Mouse (Mus musculus) hindbrain, postnatal 0 days (tissue): ENCODE data around the gene Cldn10. TPM values are rescaled to one million over a fixed set of nuclear protein-coding genes. Genes with fewer than 3 reads are reported as not detected.

ENCODE experiments used
- ATAC-seq: fragments of 200-750 bp; cut with Nextera tagmentation; 2 replicates; pipeline ENCODE4 v1.8.0; 2017; ENCODE audit warnings: mild to moderate bottlenecking, moderate TSS enrichment, moderate library complexity
- DNase-seq: peaks from one replicate; pipeline ENCODE4 v3.0.0-alpha.2; 2015; ENCODE audit warnings: low spot score
- H3K27ac ChIP-seq: fragments of 300-500 bp; sonication (generic); 2 replicates; pipeline ENCODE4 v1.5.1; 2014; ENCODE audit warnings: mild to moderate bottlenecking
- H3K27me3 ChIP-seq: fragments of 300-500 bp; sonication (generic); 2 replicates; pipeline ENCODE4 v1.6.1; 2014; ENCODE audit warnings: low read length, mixed read lengths; ENCODE audit not compliant: insufficient read depth
- H3K36me3 ChIP-seq: fragments of 300-500 bp; sonication (generic); 2 replicates; pipeline ENCODE4 v1.6.1; 2014; ENCODE audit warnings: low read length, mixed read lengths; ENCODE audit not compliant: insufficient read depth
- H3K4me1 ChIP-seq: fragments of 300-500 bp; sonication (generic); 2 replicates; pipeline ENCODE4 v1.6.1; 2014; ENCODE audit warnings: antibody characterized with exemption, low read length, mixed read lengths; ENCODE audit not compliant: insufficient read depth
- H3K4me2 ChIP-seq: fragments of 300-500 bp; sonication (generic); 2 replicates; pipeline ENCODE4 v1.6.1; 2014; ENCODE audit warnings: low read depth, mild to moderate bottlenecking, low read length, moderate library complexity, mixed read lengths
- H3K4me3 ChIP-seq: fragments of 300-500 bp; sonication (generic); 2 replicates; pipeline ENCODE4 v1.5.1; 2014; ENCODE audit warnings: low read length
- H3K9ac ChIP-seq: fragments of 300-500 bp; sonication (generic); replicated peaks from 2 replicates; pipeline ENCODE4 v1.6.1; 2014; ENCODE audit warnings: mild to moderate bottlenecking, low read length, moderate library complexity, mixed read lengths
- H3K9me3 ChIP-seq: fragments of 300-500 bp; sonication (generic); 2 replicates; pipeline ENCODE4 v1.6.1; 2016; ENCODE audit warnings: low read length, mixed read lengths
- CTCF ChIP-seq: IDR thresholded peaks from 2 replicates; pipeline ENCODE4 v1.5.1; 2016; ENCODE audit warnings: antibody characterized with exemption, control low read depth, low read depth
- WGBS: fragments of 180-500 bp; shearing (Covaris S2); extraction: QIAGEN DNeasy Blood & Tissue Kit; methylation state at CpG from one replicate; pipeline ENCODE4 v1.1.7; 2014; 5-methylcytosine and 5-hydroxymethylcytosine counted together
- polyA plus RNA-seq: library from polyadenylated mRNA; unstranded; fragments of >200 nt; fragmentation: Nextera tagmentation; extraction: Ambion mirVana; gene quantifications from 2 replicates; pipeline ENCODE4 v1.2.1, GENCODE M21; 2015
- total RNA-seq: library from RNA; depleted of rRNA; stranded (reverse); fragments of >200 nt; gene quantifications from 2 replicates; pipeline ENCODE4 v1.2.3, GENCODE M21; 2014

Gene Cldn10
- total and polyA plus RNA-seq, 2 experiments from 2014 or later, result 10.0 to 27.4 TPM

DNA sequence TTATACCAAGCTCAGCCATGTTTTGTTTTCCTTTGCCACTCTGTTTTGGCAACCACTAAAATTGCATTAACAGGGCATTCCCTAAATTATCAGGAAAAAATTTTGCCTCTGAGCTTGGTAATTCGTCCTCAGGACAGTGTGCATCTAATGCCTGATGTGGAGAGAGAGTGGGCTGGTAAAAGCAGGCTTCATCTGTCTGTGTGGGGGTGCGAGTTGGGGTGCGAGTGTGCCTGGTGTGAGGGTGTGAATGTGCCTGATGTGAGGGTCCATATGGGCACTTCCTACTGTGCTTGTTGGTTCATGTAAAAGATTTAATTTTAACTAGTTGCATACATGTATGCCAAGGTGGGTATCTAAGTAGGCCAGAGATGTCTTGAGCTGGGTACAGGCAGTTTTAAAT is 115.7 kb downstream of the Cldn10 start:
- H3K4me2 ChIP-seq, result no peak overlapping the region
- H3K9me3 ChIP-seq, result no peaks in the 10 kb centered on the region
- ATAC-seq (no peak), DNase-seq (no peak)
- no peak overlapping the region for H3K9ac ChIP-seq
- WGBS, result 75% methylated on average over 3 of the region's 3 CpGs
- H3K4me1 ChIP-seq, result no peaks in the 10 kb centered on the region
- H3K36me3 ChIP-seq, result peaks cover 56% of the 10 kb centered on the region
- H3K27me3 ChIP-seq, result no peaks in the 10 kb centered on the region
- no peak for TF ChIP-seq CTCF
- no peak overlapping the region for H3K4me3 ChIP-seq
- no peak overlapping the region for H3K27ac ChIP-seq

DNA sequence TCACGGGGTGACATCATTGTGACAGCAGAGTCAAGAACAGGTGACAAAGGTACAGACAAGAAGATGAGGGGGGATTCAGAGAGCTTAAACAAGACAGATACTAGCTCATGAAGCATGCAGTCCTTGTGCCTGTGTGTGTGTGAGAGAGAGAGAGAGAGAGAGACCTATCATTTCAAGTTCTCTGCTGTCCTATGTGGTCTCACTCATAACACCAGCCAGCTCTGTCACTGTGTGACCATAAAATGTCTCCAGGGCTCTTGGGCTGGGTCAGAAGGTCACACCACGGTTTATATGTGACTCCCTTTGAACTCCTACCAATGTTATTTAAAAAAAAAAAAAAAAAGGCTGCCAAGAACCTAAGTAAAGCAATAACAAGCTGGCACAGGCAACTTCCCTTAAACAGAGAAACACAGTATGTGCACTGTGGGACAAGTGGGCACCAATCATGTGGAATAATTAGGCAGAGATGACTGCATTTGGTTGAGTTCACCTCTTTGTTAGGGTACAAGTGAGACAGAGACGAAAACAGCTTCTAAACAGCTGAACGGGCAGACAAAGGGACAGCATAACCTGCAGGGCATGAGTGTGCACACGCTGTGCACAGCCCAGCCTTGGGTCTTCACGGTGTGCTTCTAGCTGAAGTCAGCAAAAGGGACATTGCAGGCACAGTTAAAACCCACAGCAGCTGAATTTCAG is 116.3 kb downstream of the Cldn10 start:
- Histone ChIP-seq H3K9me3 (no peaks in the 10 kb centered on the region), H3K4me3 (no peak overlapping the region), H3K36me3 (peaks cover 58% of the 10 kb centered on the region), H3K27me3 (no peaks in the 10 kb centered on the region), H3K9ac (no peak overlapping the region), H3K4me1 (no peaks in the 10 kb centered on the region), H3K4me2 (no peak overlapping the region), H3K27ac (no peak overlapping the region; the same call in 1 of the 2 replicates)
- ATAC-seq (peak; percentile 36; the same call in 1 of the 2 replicates), DNase-seq (peak; percentile 26)
- TF ChIP-seq CTCF, result no peak
- WGBS, result 20% methylated on average over 6 of the region's 6 CpGs

DNA sequence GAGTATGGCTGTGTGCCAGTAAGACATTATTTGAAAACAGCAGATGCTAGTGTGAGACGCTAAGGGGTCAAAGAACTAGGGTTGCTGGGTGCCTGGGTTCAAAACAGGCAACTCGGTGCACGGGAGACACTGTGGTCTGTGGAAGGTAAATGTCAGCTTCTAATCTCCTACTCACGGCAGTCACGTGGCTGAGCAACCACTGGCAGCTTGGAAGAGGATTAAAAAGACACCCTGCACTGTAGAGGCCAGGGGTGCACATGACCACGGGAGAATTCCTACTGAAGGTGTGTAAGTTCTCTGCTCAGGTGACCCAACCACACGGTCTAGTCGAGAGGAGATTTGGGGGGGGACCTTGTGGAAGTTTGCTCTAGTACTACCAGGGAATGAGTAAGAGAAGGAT is 119.9 kb downstream of the Cldn10 start:
- Histone ChIP-seq H3K27ac (no peak overlapping the region), H3K9me3 (no peaks in the 10 kb centered on the region), H3K9ac (no peak overlapping the region), H3K36me3 (peaks cover 46% of the 10 kb centered on the region), H3K4me1 (no peaks in the 10 kb centered on the region), H3K4me3 (no peak overlapping the region), H3K27me3 (no peaks in the 10 kb centered on the region), H3K4me2 (no peak overlapping the region)
- no peak for TF ChIP-seq CTCF
- no peak for ATAC-seq
- DNase-seq, result no peak
- WGBS, result 62% methylated on average over 8 of the region's 8 CpGs

GRCm38 (mm10) chr14:118909872-118910271 is 122.2 kb downstream of the Cldn10 start:
- Histone ChIP-seq H3K9ac (no peak overlapping the region), H3K27ac (no peak overlapping the region), H3K4me2 (no peak overlapping the region), H3K27me3 (no peaks in the 10 kb centered on the region), H3K9me3 (no peaks in the 10 kb centered on the region), H3K4me1 (no peaks in the 10 kb centered on the region), H3K36me3 (peaks cover 45% of the 10 kb centered on the region), H3K4me3 (no peak overlapping the region)
- 85% methylated on average over 8 of the region's 8 CpGs for WGBS
- no peak for ATAC-seq
- DNase-seq, result no peak
- TF ChIP-seq CTCF, result no peak

- 70% methylated on average over 29 of the region's 29 CpGs for WGBS
- TF ChIP-seq CTCF, result peak; percentile 75
- DNase-seq (peak; percentile 69), ATAC-seq (peak; percentile 62; the same call in 1 of the 2 replicates)
- Histone ChIP-seq H3K27me3 (no peaks in the 10 kb centered on the region), H3K4me2 (no peak overlapping the region), H3K9me3 (no peaks in the 10 kb centered on the region), H3K36me3 (peaks cover 45% of the 10 kb centered on the region), H3K4me3 (no peak overlapping the region), H3K4me1 (no peaks in the 10 kb centered on the region), H3K9ac (no peak overlapping the region), H3K27ac (no peak overlapping the region)
Observed at GRCm38 (mm10) chr14:118910332-118911222, 122.9 kb downstream of the Cldn10 start.

DNA sequence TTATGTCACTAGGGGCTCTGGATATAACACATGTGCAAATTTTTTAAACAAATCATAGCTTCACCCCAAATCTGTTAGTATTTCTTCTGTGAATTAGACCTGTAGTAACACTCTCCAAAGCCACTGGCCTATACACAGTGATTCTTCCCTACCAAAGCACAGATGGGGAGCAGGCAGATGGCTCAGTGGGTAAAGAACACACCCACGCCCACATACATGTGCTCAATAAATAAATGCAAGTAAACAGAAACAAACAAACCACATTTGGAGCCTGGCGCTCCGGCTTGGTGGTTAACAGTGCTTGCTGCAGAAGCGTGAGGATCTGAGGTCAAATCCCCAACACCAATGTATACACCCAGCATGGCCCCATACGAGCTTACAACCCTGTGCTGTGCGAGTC is 123.8 kb downstream of the Cldn10 start:
- Histone ChIP-seq H3K4me1 (no peaks in the 10 kb centered on the region), H3K27ac (no peak overlapping the region), H3K4me2 (no peak overlapping the region), H3K4me3 (no peak overlapping the region), H3K36me3 (peaks cover 44% of the 10 kb centered on the region), H3K9ac (no peak overlapping the region), H3K27me3 (no peaks in the 10 kb centered on the region), H3K9me3 (no peaks in the 10 kb centered on the region)
- ATAC-seq, result no peak
- WGBS, result 92% methylated on average over 6 of the region's 6 CpGs
- no peak for DNase-seq
- TF ChIP-seq CTCF, result no peak
